Mouse (Mus musculus) liver, adult 2 months (tissue): Measurements from ENCODE around the gene Ebf1. TPM values are rescaled to one million over a fixed set of nuclear protein-coding genes. Genes with fewer than 3 reads are reported as not detected.

Experiments used
- DNase-seq: peaks from one replicate; pipeline ENCODE4 v3.0.0-alpha.2; 2011; ENCODE audit warnings: low read depth, low spot score; ENCODE audit errors: extremely low read depth
- H3K27ac ChIP-seq: fragments of 200-500 bp; replicated peaks from 2 replicates; pipeline ENCODE4 v1.5.1; 2012; ENCODE audit warnings: low read depth, mild to moderate bottlenecking, control low read depth, inconsistent platforms, low read length; ENCODE audit not compliant: insufficient read depth
- H3K27me3 ChIP-seq: fragments of 200-500 bp; 2 replicates; pipeline ENCODE4 v1.6.1; 2012; ENCODE audit warnings: mild to moderate bottlenecking, moderate library complexity, low read length, inconsistent platforms; ENCODE audit not compliant: control insufficient read depth, insufficient read depth
- H3K36me3 ChIP-seq: fragments of 200-500 bp; 2 replicates; pipeline ENCODE4 v1.6.1; 2012; ENCODE audit warnings: low read length, inconsistent platforms; ENCODE audit not compliant: control insufficient read depth, insufficient read depth
- H3K4me1 ChIP-seq: fragments of 200-500 bp; 2 replicates; pipeline ENCODE4 v1.6.1; 2011; ENCODE audit warnings: low read length; ENCODE audit not compliant: control insufficient read depth, insufficient read depth
- H3K4me3 ChIP-seq: fragments of 200-500 bp; 2 replicates; pipeline ENCODE4 v1.5.1; 2011; ENCODE audit warnings: low read depth, mild to moderate bottlenecking, control low read depth, low read length, moderate library complexity; ENCODE audit not compliant: insufficient read depth
- H3K79me2 ChIP-seq: fragments of 200-500 bp; 2 replicates; pipeline ENCODE4 v1.6.1; 2012; ENCODE audit warnings: inconsistent platforms, mild to moderate bottlenecking, low read length, moderate library complexity; ENCODE audit not compliant: control insufficient read depth, insufficient read depth
- H3K9ac ChIP-seq: fragments of 200-500 bp; 2 replicates; pipeline ENCODE4 v1.6.1; 2012; ENCODE audit warnings: low read depth, mild to moderate bottlenecking, control low read depth, inconsistent platforms, low read length
- CTCF ChIP-seq: fragments of 200-500 bp; IDR thresholded peaks from 2 replicates; pipeline ENCODE4 v1.5.1; 2011; ENCODE audit warnings: low read depth, low read length, control low read depth
- POLR2A ChIP-seq: fragments of 200-500 bp; IDR thresholded peaks from 2 replicates; pipeline ENCODE4 v1.6.1; 2011; ENCODE audit warnings: low read length, control low read depth; ENCODE audit not compliant: insufficient read depth; ENCODE audit errors: extremely low read depth
- WGBS: fragments of 180-500 bp; shearing (Covaris S2); methylation state at CpG from one replicate; pipeline ENCODE4 v1.1.7; 2018; 5-methylcytosine and 5-hydroxymethylcytosine counted together
- polyA plus RNA-seq: library from polyadenylated mRNA; depleted of rRNA; stranded (reverse); fragments of >200 nt; gene quantifications from 2 replicates; pipeline ENCODE4 v1.2.3, GENCODE M21; 2012
- total RNA-seq: library from RNA; depleted of rRNA; stranded (reverse); fragments of >200 nt; gene quantifications from 2 replicates; pipeline ENCODE4 v1.2.3, GENCODE M21; 2014

The Ebf1 gene
- total and polyA plus RNA-seq, 2 experiments: 0.23 to 0.37 TPM

DNA sequence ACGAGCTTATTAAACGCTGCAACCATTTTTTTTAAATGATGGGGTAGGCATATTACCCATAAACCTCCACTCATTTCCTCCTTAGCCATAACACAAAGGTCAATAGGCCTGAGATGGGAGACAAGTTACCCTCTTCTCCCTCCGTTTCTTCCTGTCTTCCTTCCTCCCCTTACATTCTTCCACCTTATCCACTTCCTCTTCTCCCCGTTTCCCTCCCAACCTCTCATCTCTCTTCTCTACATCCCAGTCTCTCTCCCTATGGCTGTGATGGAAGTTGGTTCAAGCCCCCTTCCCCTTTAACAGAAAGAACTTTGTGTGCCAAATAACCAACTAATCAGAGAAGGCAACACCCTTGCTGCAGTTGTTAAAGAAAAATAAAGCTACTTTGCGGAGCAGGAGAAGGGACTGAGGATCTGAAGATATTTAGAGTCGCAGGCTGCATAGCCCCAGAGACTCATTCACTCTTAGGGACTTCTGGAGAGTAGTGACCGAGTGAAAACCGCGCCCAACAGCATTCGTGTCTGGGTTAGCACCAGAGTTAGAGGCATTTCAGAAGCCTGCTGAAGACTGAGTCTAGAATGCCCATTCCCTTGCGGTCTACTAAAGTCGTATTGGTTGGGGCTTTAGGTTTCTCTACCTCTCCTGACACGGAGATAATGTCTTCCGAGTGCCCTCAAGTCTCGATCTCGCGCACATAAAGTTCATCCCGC, 884 bp upstream of the Ebf1 start:
- no peak for DNase-seq
- Histone ChIP-seq H3K4me1 (peaks cover 3% of the 10 kb centered on the region; the same call in 1 of the 2 replicates), H3K27me3 (peaks cover 24% of the 10 kb centered on the region), H3K9ac (no peak overlapping the region), H3K4me3 (no peak overlapping the region), H3K36me3 (no peaks in the 10 kb centered on the region), H3K27ac (no peak overlapping the region), H3K79me2 (no peaks in the 10 kb centered on the region)
- WGBS: 10% methylated on average over 18 of the region's 18 CpGs
- TF ChIP-seq POLR2A (no peak), CTCF (no peak)

DNA sequence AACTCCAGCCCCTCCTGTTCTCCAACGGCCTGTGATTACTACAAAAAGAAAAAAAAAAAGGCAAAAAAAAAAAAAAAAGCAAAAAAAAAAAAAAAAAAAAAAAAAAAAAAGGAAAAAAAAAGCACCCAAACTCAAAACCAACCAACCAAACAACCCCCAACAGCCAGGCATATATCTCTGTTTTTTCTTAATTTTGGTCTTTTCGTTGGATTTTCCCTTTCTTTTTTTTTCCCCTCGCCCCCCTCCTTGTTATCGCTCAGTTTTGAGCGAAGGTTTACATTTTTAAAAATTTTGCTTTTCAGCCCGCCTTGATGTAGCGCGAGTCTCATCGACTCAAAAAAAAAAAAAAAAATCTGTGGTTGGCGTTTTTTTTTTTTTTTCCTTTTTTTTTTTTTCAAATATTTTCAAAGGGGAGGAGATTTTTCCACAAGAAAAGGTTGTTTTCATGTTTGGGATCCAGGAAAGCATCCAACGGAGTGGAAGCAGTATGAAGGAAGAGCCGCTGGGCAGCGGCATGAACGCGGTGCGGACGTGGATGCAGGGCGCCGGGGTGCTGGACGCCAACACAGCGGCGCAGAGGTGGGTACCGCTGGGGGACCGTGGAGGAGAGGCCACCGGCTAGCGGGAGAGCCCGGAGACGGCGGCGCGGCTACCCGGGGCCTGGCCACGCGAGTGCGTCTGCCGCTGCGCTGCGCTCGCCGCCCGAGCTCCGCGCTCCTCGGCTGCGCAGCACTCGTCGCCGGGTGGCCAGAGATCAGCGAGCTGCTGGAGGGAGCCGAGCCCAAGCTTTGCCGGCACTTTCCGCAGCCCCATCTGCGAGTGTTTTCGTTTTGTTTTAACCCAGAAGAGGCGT, 843 bp downstream of the Ebf1 start:
- H3K9ac ChIP-seq: peak overlapping the region; percentile 8; the same call in 1 of the 2 replicates
- H3K27ac ChIP-seq: no peak overlapping the region
- 2% methylated on average over 55 of the region's 55 CpGs for WGBS
- H3K36me3 ChIP-seq: no peaks in the 10 kb centered on the region
- H3K4me1 ChIP-seq: peaks cover 3% of the 10 kb centered on the region; the same call in 1 of the 2 replicates
- peaks cover 18% of the 10 kb centered on the region; the same call in 1 of the 2 replicates for H3K27me3 ChIP-seq
- TF ChIP-seq CTCF: no peak
- no peak for TF ChIP-seq POLR2A
- peak overlapping the region; percentile 45; the same call in 1 of the 2 replicates for H3K4me3 ChIP-seq
- DNase-seq: no peak
- H3K79me2 ChIP-seq: no peaks in the 10 kb centered on the region

DNA sequence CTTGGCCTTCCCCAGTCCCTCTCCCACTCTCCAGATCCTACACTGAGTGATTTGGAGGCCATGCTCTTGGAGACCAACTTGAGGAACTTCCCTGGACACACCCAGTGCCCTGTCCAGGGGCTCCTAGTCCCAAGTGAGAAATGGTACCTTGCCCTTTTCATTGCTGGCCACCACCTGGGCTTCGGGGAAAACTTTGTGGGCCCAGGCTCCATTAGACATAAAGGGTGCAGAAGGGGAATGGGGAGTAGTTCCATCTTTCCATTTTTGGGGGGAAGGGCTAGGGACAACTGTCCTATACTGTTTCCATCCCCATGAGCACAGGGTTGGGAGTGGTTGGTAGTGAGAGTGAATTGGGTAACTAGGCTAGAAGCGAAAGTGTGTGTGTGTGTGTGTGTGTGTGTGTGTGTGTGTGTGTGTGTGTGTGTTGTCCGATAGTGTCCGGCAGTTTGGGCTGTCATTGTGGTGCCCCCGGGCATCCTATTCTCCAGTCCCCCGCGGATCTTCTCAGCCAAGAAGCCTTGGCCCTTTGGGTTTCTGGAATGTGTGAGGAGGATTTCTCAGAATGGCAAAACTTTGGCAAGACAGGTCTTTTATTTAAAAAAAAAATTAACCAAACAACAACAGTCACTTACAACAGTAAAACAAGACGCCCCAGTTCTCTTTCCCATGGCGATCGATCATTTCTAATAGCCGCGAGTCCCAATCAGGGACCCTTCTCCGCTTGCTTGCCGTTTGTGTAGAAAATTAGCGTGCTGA, 2.2 kb downstream of the Ebf1 start:
- Histone ChIP-seq H3K79me2 (no peaks in the 10 kb centered on the region), H3K9ac (no peak overlapping the region), H3K4me3 (no peak overlapping the region), H3K27ac (no peak overlapping the region), H3K27me3 (peaks cover 18% of the 10 kb centered on the region; the same call in 1 of the 2 replicates), H3K4me1 (peaks cover 3% of the 10 kb centered on the region; the same call in 1 of the 2 replicates), H3K36me3 (no peaks in the 10 kb centered on the region)
- TF ChIP-seq POLR2A: no peak
- TF ChIP-seq CTCF: no peak
- WGBS: 7% methylated on average over 15 of the region's 15 CpGs
- DNase-seq: no peak

DNA sequence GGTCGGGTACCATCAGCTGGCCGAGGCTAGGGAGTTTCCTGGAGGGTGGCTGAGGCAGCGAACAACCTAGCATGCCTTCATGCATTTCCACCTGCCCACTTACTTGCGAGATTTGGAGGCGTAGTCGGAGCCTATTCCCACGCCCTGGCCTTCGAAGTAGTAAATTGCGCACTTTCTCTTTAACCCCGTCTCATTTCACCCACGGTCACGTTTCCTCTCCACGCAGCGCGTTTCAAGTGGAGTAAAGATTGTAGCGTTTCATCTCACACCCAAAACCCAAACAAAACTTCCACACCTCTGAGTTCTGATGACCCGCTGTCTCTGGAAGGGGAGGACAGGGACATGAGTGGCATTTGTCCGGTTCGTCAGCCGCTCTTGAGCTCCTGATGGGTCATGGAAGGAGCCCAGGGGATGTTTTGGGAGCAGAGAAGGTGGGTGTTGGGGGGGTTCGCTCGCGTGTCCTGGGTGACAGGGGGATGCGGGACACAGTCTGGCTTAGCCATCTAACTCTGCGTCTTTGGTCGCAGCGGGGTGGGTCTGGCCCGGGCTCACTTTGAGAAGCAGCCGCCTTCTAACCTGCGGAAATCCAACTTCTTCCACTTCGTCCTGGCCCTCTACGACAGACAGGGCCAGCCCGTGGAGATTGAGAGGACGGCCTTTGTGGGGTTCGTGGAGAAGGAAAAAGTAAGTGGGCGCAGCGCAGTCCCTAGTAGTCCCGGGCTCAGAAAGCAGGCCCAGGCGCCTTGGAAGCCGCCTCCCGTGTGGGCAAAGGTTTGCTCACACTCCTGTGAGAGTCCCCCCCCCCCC, 3.0 kb downstream of the Ebf1 start:
- no peaks in the 10 kb centered on the region for H3K36me3 ChIP-seq
- no peak overlapping the region for H3K27ac ChIP-seq
- H3K27me3 ChIP-seq: peaks cover 20% of the 10 kb centered on the region; the same call in 1 of the 2 replicates
- no peaks in the 10 kb centered on the region for H3K79me2 ChIP-seq
- no peak for DNase-seq
- no peak for TF ChIP-seq CTCF
- TF ChIP-seq POLR2A: no peak
- H3K9ac ChIP-seq: no peak overlapping the region
- H3K4me3 ChIP-seq: no peak overlapping the region
- H3K4me1 ChIP-seq: peaks cover 3% of the 10 kb centered on the region; the same call in 1 of the 2 replicates
- 8% methylated on average over 41 of the region's 41 CpGs for WGBS
